ENCODE assay signal across 8 mouse cellular contexts in genomic region chr3:152346633-152347141, GRCm38 (mm10). TPM values are rescaled to one million over a fixed set of nuclear protein-coding genes. Genes with fewer than 3 reads are reported as not detected.
A peak's percentile ranks its signal among the peaks of the same experiment; 100 is the strongest.
DNase-seq lines count a peak whose midpoint lies in the region; ATAC-seq lines count a peak whose summit lies in the region.

No protein-coding gene starts in this region.

- no peaks in the 10 kb centered on the region for H3K36me3 ChIP-seq in forebrain, embryonic 14.5 days (ENCODE audit: control insufficient read depth, insufficient read depth, low read length)
- no peaks in the 10 kb centered on the region for H3K36me3 ChIP-seq in hindbrain, embryonic 15.5 days
- H3K36me3 ChIP-seq in limb, embryonic 13.5 days = no peaks in the 10 kb centered on the region
- H3K36me3 ChIP-seq in midbrain, embryonic 13.5 days = no peaks in the 10 kb centered on the region

- H3K4me3 ChIP-seq in forebrain, embryonic 14.5 days (ENCODE audit: low read depth, low read length) = peak overlapping the region; percentile 67
- peak overlapping the region; percentile 76 for H3K4me3 ChIP-seq in hindbrain, embryonic 15.5 days
- peak overlapping the region; percentile 73 for H3K4me3 ChIP-seq in limb, embryonic 13.5 days
- H3K4me3 ChIP-seq in midbrain, embryonic 13.5 days (replicated peaks) = peak overlapping the region; percentile 77

- under 1% methylated on average over 49 of the region's 54 CpGs for WGBS in forebrain, embryonic 14.5 days
- 0% methylated on average over 44 of the region's 54 CpGs for WGBS in hindbrain, embryonic 15.5 days
- WGBS in limb, embryonic 13.5 days = under 1% methylated on average over 38 of the region's 54 CpGs
- under 1% methylated on average over 54 of the region's 54 CpGs for WGBS in midbrain, embryonic 13.5 days

- H3K27me3 ChIP-seq in forebrain, embryonic 14.5 days (replicated peaks; ENCODE audit: control insufficient read depth, insufficient read depth, low read length) = no peaks in the 10 kb centered on the region
- no peaks in the 10 kb centered on the region for H3K27me3 ChIP-seq in hindbrain, embryonic 15.5 days
- H3K27me3 ChIP-seq in limb, embryonic 13.5 days = no peaks in the 10 kb centered on the region
- no peaks in the 10 kb centered on the region for H3K27me3 ChIP-seq in midbrain, embryonic 13.5 days

- no peaks in the 10 kb centered on the region for H3K9me3 ChIP-seq in forebrain, embryonic 14.5 days (replicated peaks; ENCODE audit: control insufficient read depth, low read length)
- no peaks in the 10 kb centered on the region for H3K9me3 ChIP-seq in hindbrain, embryonic 15.5 days
- H3K9me3 ChIP-seq in limb, embryonic 13.5 days = no peaks in the 10 kb centered on the region
- no peaks in the 10 kb centered on the region for H3K9me3 ChIP-seq in midbrain, embryonic 13.5 days

- no peak; the same call in 1 of the 2 replicates for ATAC-seq in forebrain, embryonic 14.5 days
- no peak; the same call in 1 of the 2 replicates for ATAC-seq in hindbrain, embryonic 15.5 days (ENCODE audit: low FRiP score, low read depth)
- ATAC-seq in limb, embryonic 13.5 days (ENCODE audit: low FRiP score, low read depth) = peak; percentile 72
- peak; percentile 13; the same call in 1 of the 2 replicates for ATAC-seq in midbrain, embryonic 13.5 days

- peak overlapping the region; percentile 85 for H3K9ac ChIP-seq in forebrain, embryonic 14.5 days (ENCODE audit: low read length)
- peak overlapping the region; percentile 86 for H3K9ac ChIP-seq in hindbrain, embryonic 15.5 days
- H3K9ac ChIP-seq in limb, embryonic 13.5 days = peak overlapping the region; percentile 90
- peak overlapping the region; percentile 89 for H3K9ac ChIP-seq in midbrain, embryonic 13.5 days (replicated peaks)

- peak overlapping the region; percentile 71 for H3K27ac ChIP-seq in forebrain, embryonic 14.5 days (ENCODE audit: low read depth, low read length)
- peak overlapping the region; percentile 89 for H3K27ac ChIP-seq in hindbrain, embryonic 15.5 days (replicated peaks)
- H3K27ac ChIP-seq in limb, embryonic 13.5 days = peak overlapping the region; percentile 76; the same call in 1 of the 2 replicates
- H3K27ac ChIP-seq in midbrain, embryonic 13.5 days = peak overlapping the region; percentile 83

- peak; percentile 38 for DNase-seq in urinary bladder, postnatal 25 days (ENCODE audit: low spot score)
- no peak for DNase-seq in urinary bladder, adult 2 months (ENCODE audit: low spot score)
- peak; percentile 9 for DNase-seq in c-Kit-negative CD71-positive TER-119-positive erythroid progenitor cells, embryonic 14.5 days (ENCODE audit: low read depth, low spot score)
- peak; percentile 37 for DNase-seq in forebrain, embryonic 14.5 days (ENCODE audit: low spot score)
- DNase-seq in ovary, postnatal 36 days (ENCODE audit: low spot score) = no peak

- H3K4me2 ChIP-seq in forebrain, embryonic 14.5 days (ENCODE audit: low read length) = peak overlapping the region; percentile 63
- peak overlapping the region; percentile 71 for H3K4me2 ChIP-seq in hindbrain, embryonic 15.5 days
- peak overlapping the region; percentile 65 for H3K4me2 ChIP-seq in limb, embryonic 13.5 days (replicated peaks)
- H3K4me2 ChIP-seq in midbrain, embryonic 13.5 days (replicated peaks) = peak overlapping the region; percentile 67

- H3K4me1 ChIP-seq in forebrain, embryonic 14.5 days (ENCODE audit: control insufficient read depth, insufficient read depth, low read length) = peaks cover 6% of the 10 kb centered on the region
- peaks cover 38% of the 10 kb centered on the region for H3K4me1 ChIP-seq in hindbrain, embryonic 15.5 days (replicated peaks)
- H3K4me1 ChIP-seq in limb, embryonic 13.5 days = peaks cover 31% of the 10 kb centered on the region
- peaks cover 37% of the 10 kb centered on the region for H3K4me1 ChIP-seq in midbrain, embryonic 13.5 days (replicated peaks)

RNA-seq across cellular contexts. Expression of gene Usp33, which starts 0.4 kb away (rescaled TPM):
- polyA plus RNA-seq in urinary bladder, adult 2 months (2012; rRNA removed) = 32.8 and 39.3 TPM in 2 replicates
- polyA plus RNA-seq in forebrain, embryonic 14.5 days (2014; fragmentation: Nextera tagmentation; extraction: Ambion mirVana) = 85.4 and 97.3 TPM in 2 replicates
- polyA plus RNA-seq in hindbrain, embryonic 15.5 days (2015; fragmentation: Nextera tagmentation; extraction: Ambion mirVana) = 80.9 and 88.7 TPM in 2 replicates
- 44.1 and 50.6 TPM in 2 replicates for polyA plus RNA-seq in limb, embryonic 13.5 days (2015; fragmentation: Nextera tagmentation; extraction: Ambion mirVana)
- polyA plus RNA-seq in midbrain, embryonic 13.5 days (2015; fragmentation: Nextera tagmentation; extraction: Ambion mirVana) = 79.1 and 85.8 TPM in 2 replicates

RNA-seq across cellular contexts. Expression of gene Miga1, which starts 6.5 kb away (rescaled TPM):
- 6.4 and 7.4 TPM in 2 replicates for polyA plus RNA-seq in urinary bladder, adult 2 months (2012; rRNA removed)
- 19.4 and 19.8 TPM in 2 replicates for polyA plus RNA-seq in forebrain, embryonic 14.5 days (2014; fragmentation: Nextera tagmentation; extraction: Ambion mirVana)
- polyA plus RNA-seq in hindbrain, embryonic 15.5 days (2015; fragmentation: Nextera tagmentation; extraction: Ambion mirVana) = 18.3 and 21.0 TPM in 2 replicates
- polyA plus RNA-seq in limb, embryonic 13.5 days (2015; fragmentation: Nextera tagmentation; extraction: Ambion mirVana) = 19.0 and 21.9 TPM in 2 replicates
- 18.1 TPM in 2 replicates for polyA plus RNA-seq in midbrain, embryonic 13.5 days (2015; fragmentation: Nextera tagmentation; extraction: Ambion mirVana)

RNA-seq across cellular contexts. Expression of gene Zzz3, which starts 48.6 kb away (rescaled TPM):
- 25.4 and 26.2 TPM in 2 replicates for polyA plus RNA-seq in urinary bladder, adult 2 months (2012; rRNA removed)
- 42.1 and 44.0 TPM in 2 replicates for polyA plus RNA-seq in forebrain, embryonic 14.5 days (2014; fragmentation: Nextera tagmentation; extraction: Ambion mirVana)
- 29.5 TPM in 2 replicates for polyA plus RNA-seq in hindbrain, embryonic 15.5 days (2015; fragmentation: Nextera tagmentation; extraction: Ambion mirVana)
- 46.7 and 49.3 TPM in 2 replicates for polyA plus RNA-seq in limb, embryonic 13.5 days (2015; fragmentation: Nextera tagmentation; extraction: Ambion mirVana)
- polyA plus RNA-seq in midbrain, embryonic 13.5 days (2015; fragmentation: Nextera tagmentation; extraction: Ambion mirVana) = 36.3 and 40.4 TPM in 2 replicates

Comparison
In these comparisons a context has a peak if more than half of its experiments do, and no peak if none do; other contexts are left out.
1. DNase-seq: peak in urinary bladder, postnatal 25 days (single experiment), c-Kit-negative CD71-positive TER-119-positive erythroid progenitor cells, embryonic 14.5 days (single experiment) and forebrain, embryonic 14.5 days (single experiment); none in urinary bladder, adult 2 months (single experiment) and ovary, postnatal 36 days (single experiment).
2. ATAC-seq: peak in limb, embryonic 13.5 days (single experiment) and midbrain, embryonic 13.5 days (single experiment); none in forebrain, embryonic 14.5 days (single experiment) and hindbrain, embryonic 15.5 days (single experiment).
3. Peak in every context shown above with its lines, with median percentiles within 50 percentile points of each other: H3K27ac ChIP-seq, H3K4me2 ChIP-seq, H3K4me3 ChIP-seq and H3K9ac ChIP-seq.